ENCODE assay signal across 18 mouse cellular contexts in the genomic region with DNA sequence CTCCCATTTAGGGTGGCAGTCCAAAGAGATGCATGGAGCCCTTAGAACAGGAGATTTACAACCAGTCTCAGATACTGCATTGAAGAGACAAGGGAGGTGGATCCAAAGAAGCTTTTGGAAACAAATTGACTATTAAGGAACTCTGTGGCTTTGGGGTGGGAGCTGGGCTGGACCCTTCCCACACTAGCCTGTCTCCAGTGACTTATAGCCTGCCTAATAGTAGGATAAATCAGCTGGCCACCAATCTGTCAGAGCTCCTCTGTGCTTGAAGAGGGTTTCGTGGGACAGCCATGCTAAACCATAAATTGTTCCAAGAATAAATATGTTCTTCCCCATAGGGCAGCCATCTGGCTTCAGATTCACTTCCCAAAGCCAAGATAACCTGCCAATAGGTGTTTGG.
"Had no signal": no experiment of that assay in that cellular context is flagged by ENCODE, and none has a peak within 500 bp of the region (broad histone marks: within the 10 kb centered on the region; RNA-seq: fewer than 3 reads in every experiment).

No protein-coding gene starts in this region.

- H3K4me2 ChIP-seq: liver, embryonic 12.5 days; lung, embryonic 14.5 days; neural tube, embryonic 12.5 days; stomach, embryonic 15.5 days had no signal

- ATAC-seq: liver, embryonic 12.5 days; midbrain, embryonic 16.5 days had no signal

- H3K36me3 ChIP-seq: neural tube, embryonic 12.5 days; stomach, embryonic 15.5 days had no signal

- H3K9ac ChIP-seq: liver, embryonic 12.5 days; liver, embryonic 14.5 days; lung, embryonic 14.5 days; neural tube, embryonic 12.5 days; stomach, embryonic 15.5 days had no signal

- H3K9me3 ChIP-seq: liver, embryonic 12.5 days; midbrain, embryonic 10.5 days; neural tube, embryonic 12.5 days; stomach, embryonic 15.5 days had no signal

- H3K27me3 ChIP-seq: liver, embryonic 12.5 days; neural tube, embryonic 12.5 days; stomach, embryonic 15.5 days had no signal

- H3K27ac ChIP-seq: liver, embryonic 12.5 days; liver, embryonic 14.5 days; midbrain, embryonic 10.5 days; neural tube, embryonic 12.5 days; stomach, embryonic 15.5 days; stomach, postnatal 0 days had no signal

- DNase-seq: lung, adult 18-20 months; lung, embryonic 14.5 days; lung, postnatal 10 days; lung, postnatal 4 days; midbrain, embryonic 14.5 days; retina, postnatal 1 day; right cerebral cortex, adult 18-20 months; thymus, adult 2 months; thymus, postnatal 25 days; thymus, postnatal 4 days had no signal

- H3K4me3 ChIP-seq: liver, embryonic 12.5 days; midbrain, embryonic 10.5 days; myocyte; neural tube, embryonic 12.5 days; stomach, embryonic 15.5 days had no signal
